Mouse (Mus musculus): ENCODE data around the gene Mrpl47. TPM values are rescaled to one million over a fixed set of nuclear protein-coding genes. Genes with fewer than 3 reads are reported as not detected.
"Not testable (repeated sequence)": the region's sequence is repeated elsewhere in the genome, so short reads cannot be mapped to it uniquely, and the experiment has no call there.

Gene Mrpl47
- polyA plus RNA-seq, 1 experiment from 2014 or later, result 35.6 TPM

DNA sequence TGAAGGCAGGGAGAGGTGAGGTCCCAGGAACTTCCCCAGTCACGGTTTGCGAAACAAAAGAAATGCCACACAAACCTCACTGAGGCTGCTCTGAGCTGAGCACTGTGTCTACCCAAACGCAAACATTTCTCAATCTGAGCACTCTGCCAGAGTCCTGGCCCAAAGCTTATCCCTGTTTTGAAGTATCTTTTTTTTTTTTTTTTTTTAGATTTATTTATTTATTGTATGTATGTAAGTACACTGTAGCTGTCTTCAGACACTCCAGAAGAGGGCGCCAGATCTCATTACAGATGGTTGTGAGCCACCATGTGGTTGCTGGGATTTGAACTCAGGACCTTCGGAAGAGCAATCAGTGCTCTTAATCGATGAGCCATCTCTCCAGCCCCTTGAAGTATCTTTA is 33.4 kb downstream of the Mrpl47 start:
- H3K27ac ChIP-seq; H3K36me3 ChIP-seq; DNase-seq (ENCODE audit: low spot score); H3K27me3 ChIP-seq (ENCODE audit: low read depth, poor library complexity, severe bottlenecking); H3K4me1 ChIP-seq; H3K4me3 ChIP-seq; H3K9me3 ChIP-seq (replicated peaks): not testable (repeated sequence)
- whole genome bisulfite sequencing, result 91% methylated on average over 6 of the region's 6 CpGs

DNA sequence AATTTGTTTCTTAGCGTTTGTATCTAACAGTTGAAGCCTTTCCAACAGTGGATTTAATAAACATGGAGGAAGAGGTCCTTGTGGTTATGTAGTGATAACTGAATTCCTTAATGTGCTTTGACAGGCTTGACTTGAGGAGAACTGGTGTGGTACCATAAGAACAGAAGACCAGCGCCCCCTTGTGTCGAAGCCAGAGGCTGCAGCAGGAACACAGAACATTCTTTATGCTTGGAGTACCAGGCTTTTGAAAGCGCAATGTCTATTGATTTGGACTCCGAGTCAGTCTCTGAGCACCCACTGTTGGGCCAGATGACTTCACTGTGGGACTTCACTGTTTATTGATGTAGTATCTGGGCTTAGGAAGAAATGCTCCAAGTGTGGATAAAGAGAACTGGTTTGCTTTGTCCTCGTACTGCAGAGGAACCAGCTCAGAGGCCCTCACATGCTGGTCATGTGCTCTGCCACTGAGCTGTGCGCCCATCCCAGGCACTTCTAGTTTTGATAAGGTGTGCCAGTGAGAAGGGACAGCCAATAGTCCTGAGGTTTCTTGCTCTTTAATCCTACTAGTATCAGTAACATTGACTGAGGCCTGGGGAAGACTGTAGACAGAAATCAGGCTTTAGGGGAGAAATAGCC is 39.1 kb downstream of the Mrpl47 start:
- no peaks in the 10 kb centered on the region for H3K36me3 ChIP-seq
- H3K27me3 ChIP-seq (ENCODE audit: low read depth, poor library complexity, severe bottlenecking), result no peaks in the 10 kb centered on the region
- 50% methylated on average over 7 of the region's 7 CpGs for WGBS
- no peaks in the 10 kb centered on the region for H3K4me1 ChIP-seq
- no peak overlapping the region for H3K27ac ChIP-seq
- H3K9me3 ChIP-seq (replicated peaks), result no peaks in the 10 kb centered on the region
- no peak overlapping the region for H3K4me3 ChIP-seq
- DNase-seq (ENCODE audit: low spot score), result peak; percentile 91

DNA sequence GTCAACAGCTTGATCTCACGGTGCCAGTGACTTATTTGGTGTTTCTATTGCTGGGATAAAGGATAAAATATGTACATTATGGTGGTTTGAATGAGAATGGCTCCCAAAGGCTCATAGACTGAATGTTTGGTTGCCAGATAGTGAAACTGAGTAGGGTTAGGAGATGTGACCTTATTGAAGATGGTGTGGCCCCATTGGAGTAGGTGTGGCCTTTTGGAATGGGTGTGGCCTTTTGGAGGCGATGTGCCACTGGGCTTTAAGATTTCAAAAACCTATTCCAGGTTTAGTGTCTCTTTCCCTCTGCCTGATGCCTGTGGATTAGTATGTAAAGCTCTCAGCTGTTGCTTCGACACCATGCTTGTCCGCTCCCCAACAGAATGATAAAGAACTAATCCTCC is 41.8 kb downstream of the Mrpl47 start:
- DNase-seq (ENCODE audit: low spot score), result no peak
- Histone ChIP-seq H3K27ac (no peak overlapping the region), H3K4me3 (no peak overlapping the region), H3K9me3 (replicated peaks) (no peaks in the 10 kb centered on the region), H3K27me3 (ENCODE audit: low read depth, poor library complexity, severe bottlenecking) (no peaks in the 10 kb centered on the region), H3K4me1 (no peaks in the 10 kb centered on the region), H3K36me3 (no peaks in the 10 kb centered on the region)
- WGBS, result 88% methylated on average over 4 of the region's 4 CpGs

DNA sequence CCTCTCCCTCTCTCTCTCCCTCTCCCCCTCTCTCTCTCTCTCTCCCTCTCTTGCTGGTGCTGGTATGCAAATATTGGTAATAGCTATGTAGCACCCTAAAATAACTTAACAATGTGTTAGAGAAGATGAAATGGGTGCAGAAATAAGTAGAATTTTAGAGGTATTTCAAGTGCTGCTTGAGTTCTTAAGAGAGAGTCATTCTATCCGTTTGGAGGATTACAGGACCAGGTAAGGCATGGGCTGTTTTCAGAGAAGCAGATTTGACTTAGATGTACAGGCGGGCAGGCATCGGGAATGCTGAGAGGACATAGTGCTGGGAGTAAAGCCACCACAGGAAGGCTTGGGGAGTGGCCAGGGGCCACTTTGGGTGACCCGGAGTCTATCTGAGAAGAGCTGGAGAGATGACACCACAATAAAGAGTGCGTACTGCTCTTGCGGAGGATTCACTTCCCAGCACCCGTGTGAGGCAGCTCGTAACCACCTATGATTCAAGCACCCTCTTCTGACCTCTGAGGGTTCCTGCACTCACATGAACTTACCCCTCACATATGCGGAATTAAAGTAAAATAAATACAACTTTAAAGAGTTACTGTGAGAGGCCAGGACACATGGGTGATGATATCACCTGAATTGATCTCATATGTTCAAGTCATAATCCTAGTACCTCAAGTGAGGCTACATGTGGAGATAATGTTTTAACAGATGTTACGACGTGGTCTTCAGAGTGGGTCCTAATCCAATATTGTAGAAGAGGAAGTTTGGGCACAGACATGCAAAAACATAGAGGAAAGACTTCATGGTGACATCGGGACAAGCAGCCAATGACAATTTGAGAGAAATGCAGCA is 42.4 kb downstream of the Mrpl47 start:
- H3K27ac ChIP-seq, result no peak overlapping the region
- WGBS, result 78% methylated on average over 12 of the region's 12 CpGs
- H3K9me3 ChIP-seq (replicated peaks), result no peaks in the 10 kb centered on the region
- no peak for DNase-seq (ENCODE audit: low spot score)
- H3K36me3 ChIP-seq, result no peaks in the 10 kb centered on the region
- no peaks in the 10 kb centered on the region for H3K4me1 ChIP-seq
- H3K27me3 ChIP-seq (ENCODE audit: low read depth, poor library complexity, severe bottlenecking), result no peaks in the 10 kb centered on the region
- no peak overlapping the region for H3K4me3 ChIP-seq

DNA sequence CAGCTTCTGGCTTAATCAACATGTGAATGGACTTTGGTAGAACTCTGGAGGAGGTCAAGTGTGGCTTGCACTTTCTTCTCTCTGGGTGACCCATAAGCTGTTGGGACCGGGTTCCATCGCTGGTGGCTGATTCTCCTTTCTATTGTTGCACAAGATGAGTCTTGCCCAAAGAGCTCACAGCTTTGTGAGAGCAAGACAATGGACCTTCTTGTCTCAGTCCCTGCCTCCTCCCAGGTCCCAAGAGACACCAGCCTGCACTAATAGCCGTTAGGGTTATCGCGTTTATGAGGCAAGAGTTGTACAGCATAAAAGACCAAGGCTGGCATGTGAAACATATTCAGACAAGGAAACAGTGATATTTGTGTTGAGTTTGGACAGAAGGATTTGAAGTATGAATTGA is 43.2 kb downstream of the Mrpl47 start:
- H3K27ac ChIP-seq, result no peak overlapping the region
- H3K9me3 ChIP-seq (replicated peaks), result no peaks in the 10 kb centered on the region
- no peaks in the 10 kb centered on the region for H3K4me1 ChIP-seq
- 75% methylated on average over 5 of the region's 5 CpGs for WGBS
- no peak for DNase-seq (ENCODE audit: low spot score)
- H3K4me3 ChIP-seq, result no peak overlapping the region
- H3K27me3 ChIP-seq (ENCODE audit: low read depth, poor library complexity, severe bottlenecking), result no peaks in the 10 kb centered on the region
- no peaks in the 10 kb centered on the region for H3K36me3 ChIP-seq

DNA sequence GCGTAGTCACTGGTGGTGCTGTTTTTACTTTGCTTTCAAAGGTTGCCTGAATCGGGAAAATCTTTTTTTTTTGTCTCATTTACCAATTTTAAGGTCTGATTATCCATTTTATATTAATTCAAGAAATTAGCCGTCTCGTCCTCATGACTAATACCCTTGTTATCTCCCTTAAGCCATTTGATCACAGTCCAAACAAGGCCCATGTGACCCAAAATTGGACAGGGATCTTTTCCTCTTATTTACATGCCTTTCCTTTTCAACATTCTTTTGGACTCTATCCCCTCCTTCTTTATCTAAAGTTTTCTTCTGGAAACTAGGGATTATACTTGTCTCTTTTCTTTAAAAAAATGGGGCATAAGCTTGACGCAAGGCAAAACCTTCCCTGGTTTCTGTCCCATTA is 45.6 kb downstream of the Mrpl47 start:
- WGBS, result 82% methylated on average over 5 of the region's 5 CpGs
- Histone ChIP-seq H3K36me3 (no peaks in the 10 kb centered on the region), H3K27me3 (ENCODE audit: low read depth, poor library complexity, severe bottlenecking) (no peaks in the 10 kb centered on the region), H3K27ac (no peak overlapping the region), H3K4me1 (no peaks in the 10 kb centered on the region), H3K4me3 (no peak overlapping the region), H3K9me3 (replicated peaks) (no peaks in the 10 kb centered on the region)
- no peak for DNase-seq (ENCODE audit: low spot score)

DNA sequence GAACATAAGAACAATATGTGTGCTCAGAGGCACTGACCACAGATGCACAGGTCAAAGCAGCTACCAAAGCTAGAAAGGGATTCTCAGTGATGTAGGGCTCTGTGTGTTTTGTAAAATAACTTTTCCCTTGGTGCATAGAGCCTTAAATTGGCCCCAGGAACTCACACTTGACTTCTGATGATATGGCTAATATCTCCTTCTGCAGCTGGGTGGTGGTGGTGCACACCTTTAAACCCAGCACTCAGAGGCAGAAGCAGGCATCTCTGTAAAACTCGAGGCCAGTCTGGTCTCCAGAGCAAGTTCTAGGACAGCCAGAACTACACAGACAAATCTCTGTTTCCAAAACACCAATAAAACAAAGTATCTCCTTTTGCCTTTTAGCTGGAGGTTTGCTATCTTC is 46.5 kb downstream of the Mrpl47 start:
- H3K9me3 ChIP-seq (replicated peaks), result no peaks in the 10 kb centered on the region
- H3K27me3 ChIP-seq (ENCODE audit: low read depth, poor library complexity, severe bottlenecking), result no peaks in the 10 kb centered on the region
- H3K4me3 ChIP-seq, result no peak overlapping the region
- 57% methylated on average over 1 of the region's 1 CpGs for WGBS
- H3K36me3 ChIP-seq, result no peaks in the 10 kb centered on the region
- no peak for DNase-seq (ENCODE audit: low spot score)
- H3K27ac ChIP-seq, result no peak overlapping the region
- no peaks in the 10 kb centered on the region for H3K4me1 ChIP-seq

DNA sequence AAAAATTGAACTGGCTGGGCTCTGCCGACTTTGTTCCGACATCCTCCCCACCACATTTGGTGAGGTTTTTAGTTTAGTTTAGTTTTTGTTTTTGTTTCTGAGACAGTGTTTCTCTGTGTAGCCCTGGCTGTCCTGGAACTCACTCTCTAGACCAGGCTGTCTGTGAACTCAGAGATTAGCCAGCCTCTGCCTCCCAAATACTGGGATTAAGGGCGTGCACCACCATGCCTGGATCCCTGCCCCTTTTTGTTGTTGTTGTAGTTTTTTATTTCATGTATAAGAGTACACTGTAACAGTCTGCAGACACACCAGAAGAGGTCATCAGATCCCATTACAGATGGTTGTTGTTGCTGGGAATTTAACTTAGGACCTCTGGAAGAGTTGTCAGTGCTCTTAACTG is 47.4 kb downstream of the Mrpl47 start:
- 94% methylated on average over 3 of the region's 3 CpGs for WGBS

DNA sequence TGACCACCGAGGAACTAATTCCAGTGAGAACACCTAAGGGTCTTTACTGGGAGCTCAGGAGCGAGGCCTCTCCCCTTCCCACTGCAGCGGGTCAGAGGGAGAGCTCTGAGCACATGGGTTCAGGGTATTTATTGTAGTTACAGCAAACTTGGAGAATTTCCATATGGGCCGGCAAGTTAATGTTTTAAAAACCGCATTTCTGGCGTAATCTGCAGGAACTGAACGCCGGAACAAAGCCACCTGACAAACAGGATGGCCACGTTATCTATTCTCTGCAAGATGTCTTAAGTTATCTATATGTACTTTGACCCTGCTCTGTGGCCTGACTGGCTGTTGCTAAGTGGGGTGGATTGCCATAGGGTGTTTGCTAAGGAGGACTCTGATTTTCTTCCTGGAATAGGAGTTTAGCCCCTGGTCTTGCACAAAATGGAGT is 47.8 kb downstream of the Mrpl47 start:
- H3K9me3 ChIP-seq (replicated peaks), result no peaks in the 10 kb centered on the region
- WGBS, result 91% methylated on average over 9 of the region's 9 CpGs
- H3K36me3 ChIP-seq, result no peaks in the 10 kb centered on the region
- no peak overlapping the region for H3K27ac ChIP-seq
- no peaks in the 10 kb centered on the region for H3K27me3 ChIP-seq (ENCODE audit: low read depth, poor library complexity, severe bottlenecking)
- no peak for DNase-seq (ENCODE audit: low spot score)
- no peak overlapping the region for H3K4me3 ChIP-seq
- no peaks in the 10 kb centered on the region for H3K4me1 ChIP-seq

More for the DNA sequence above, 47.4 kb downstream of the Mrpl47 start:
- no peak overlapping the region for H3K27ac ChIP-seq
- DNase-seq (ENCODE audit: low spot score), result no peak
- no peaks in the 10 kb centered on the region for H3K27me3 ChIP-seq (ENCODE audit: low read depth, poor library complexity, severe bottlenecking)
- no peaks in the 10 kb centered on the region for H3K9me3 ChIP-seq (replicated peaks)
- no peak overlapping the region for H3K4me3 ChIP-seq
- no peaks in the 10 kb centered on the region for H3K36me3 ChIP-seq
- H3K4me1 ChIP-seq, result no peaks in the 10 kb centered on the region

DNA sequence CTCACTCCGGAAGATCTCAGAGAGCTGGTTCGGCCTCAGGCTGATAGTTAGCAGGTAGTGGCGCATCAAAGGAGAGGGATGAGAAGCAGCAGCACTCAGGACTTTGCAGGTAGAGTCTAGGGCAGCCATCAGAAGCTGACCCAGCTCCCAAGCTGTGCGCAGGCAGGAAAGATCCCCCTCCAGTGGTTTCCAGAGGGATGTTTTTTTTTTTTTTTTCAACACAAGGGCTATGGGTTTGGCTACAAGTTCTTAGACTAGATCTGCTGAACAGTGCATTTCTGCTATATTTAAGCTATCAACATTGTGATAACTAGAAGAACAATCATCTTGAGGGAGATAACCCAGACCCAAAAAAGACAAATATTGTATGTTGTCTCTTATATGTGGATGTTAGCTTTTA is 50.2 kb downstream of the Mrpl47 start:
- Histone ChIP-seq H3K27ac (no peak overlapping the region), H3K9me3 (replicated peaks) (no peaks in the 10 kb centered on the region), H3K4me1 (no peaks in the 10 kb centered on the region), H3K4me3 (no peak overlapping the region), H3K36me3 (no peaks in the 10 kb centered on the region), H3K27me3 (ENCODE audit: low read depth, poor library complexity, severe bottlenecking) (no peaks in the 10 kb centered on the region)
- 30% methylated on average over 4 of the region's 4 CpGs for WGBS
- no peak for DNase-seq (ENCODE audit: low spot score)

DNA sequence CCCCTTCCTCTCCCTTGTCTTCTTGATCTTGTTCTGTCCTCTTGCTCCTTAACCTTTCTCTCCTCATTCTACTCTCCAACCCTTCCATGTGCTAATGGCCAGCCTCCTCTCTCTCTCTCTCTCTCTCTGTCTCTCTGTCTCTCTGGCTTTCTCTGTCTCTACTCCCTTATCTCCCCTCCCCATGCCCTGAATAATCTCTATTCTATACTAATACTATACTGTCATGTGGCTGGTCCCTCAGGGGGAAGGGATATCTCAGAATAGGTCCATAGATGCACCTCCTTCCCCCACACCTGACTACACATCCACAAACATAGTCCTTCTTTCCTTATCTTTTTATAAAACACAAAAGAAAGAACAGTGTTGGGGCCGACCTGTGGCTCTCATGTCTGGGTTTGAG is 50.9 kb downstream of the Mrpl47 start:
- Histone ChIP-seq H3K27ac (no peak overlapping the region), H3K27me3 (ENCODE audit: low read depth, poor library complexity, severe bottlenecking) (no peaks in the 10 kb centered on the region), H3K9me3 (replicated peaks) (no peaks in the 10 kb centered on the region), H3K4me1 (no peaks in the 10 kb centered on the region), H3K4me3 (no peak overlapping the region), H3K36me3 (no peaks in the 10 kb centered on the region)
- WGBS, result 73% methylated on average over 1 of the region's 1 CpGs
- DNase-seq (ENCODE audit: low spot score), result no peak

DNA sequence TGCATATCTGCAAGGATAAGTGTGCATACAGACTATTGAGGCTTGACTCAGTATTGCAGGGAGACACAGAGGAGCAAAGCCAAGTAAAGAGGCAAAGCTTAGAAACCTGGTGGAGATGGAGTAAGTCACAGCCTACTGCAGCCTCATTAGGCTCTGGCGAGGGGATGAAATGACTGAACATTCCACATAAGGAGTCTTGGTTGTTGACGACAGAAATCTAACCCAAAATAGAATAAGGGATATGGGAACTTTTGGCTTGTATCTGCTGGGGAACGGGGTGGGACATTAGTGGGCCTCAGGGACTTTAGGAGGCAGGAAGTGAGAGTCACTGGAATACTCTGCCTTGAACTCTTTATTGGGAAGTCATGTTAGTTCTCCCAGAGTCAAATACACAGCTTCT is 52.8 kb downstream of the Mrpl47 start:
- no peak overlapping the region for H3K27ac ChIP-seq
- H3K4me3 ChIP-seq, result no peak overlapping the region
- no peaks in the 10 kb centered on the region for H3K27me3 ChIP-seq (ENCODE audit: low read depth, poor library complexity, severe bottlenecking)
- no peaks in the 10 kb centered on the region for H3K36me3 ChIP-seq
- H3K4me1 ChIP-seq, result no peaks in the 10 kb centered on the region
- no peak for DNase-seq (ENCODE audit: low spot score)
- no peaks in the 10 kb centered on the region for H3K9me3 ChIP-seq (replicated peaks)
- WGBS, result 80% methylated on average over 3 of the region's 3 CpGs

DNA sequence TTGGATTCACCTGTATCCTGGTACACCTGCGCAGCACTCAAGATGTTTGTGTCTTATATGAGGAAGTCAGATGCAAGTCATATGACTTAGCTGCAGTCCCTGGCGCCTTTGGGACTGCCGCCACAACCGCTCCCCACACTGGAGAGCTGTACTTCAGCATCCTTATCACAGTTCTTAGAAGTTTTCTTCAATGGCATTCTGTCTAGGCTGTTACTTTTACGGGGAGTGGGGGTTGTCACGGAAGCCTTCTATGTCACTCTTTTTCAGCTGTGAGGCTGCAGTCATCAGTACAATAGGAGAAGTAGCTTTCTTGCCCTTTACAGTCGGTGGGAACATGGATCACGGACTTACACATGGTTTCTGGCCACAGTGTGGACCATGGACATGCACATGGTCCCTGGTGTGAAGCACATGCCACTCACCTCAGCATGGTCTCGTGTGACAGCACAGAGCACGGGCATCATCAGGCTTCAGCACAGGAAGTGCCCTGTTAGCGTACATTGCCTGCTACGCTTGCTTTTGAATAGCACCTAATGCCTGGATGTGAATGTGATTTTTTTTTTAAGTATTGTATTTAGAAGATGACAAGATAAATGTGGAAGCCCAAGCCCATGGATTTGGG is 54.4 kb downstream of the Mrpl47 start:
- no peaks in the 10 kb centered on the region for H3K27me3 ChIP-seq (ENCODE audit: low read depth, poor library complexity, severe bottlenecking)
- H3K4me3 ChIP-seq, result no peak overlapping the region
- no peaks in the 10 kb centered on the region for H3K4me1 ChIP-seq
- DNase-seq (ENCODE audit: low spot score), result no peak
- WGBS, result 82% methylated on average over 12 of the region's 12 CpGs
- H3K27ac ChIP-seq, result no peak overlapping the region
- no peaks in the 10 kb centered on the region for H3K36me3 ChIP-seq
- H3K9me3 ChIP-seq (replicated peaks), result no peaks in the 10 kb centered on the region

Data from limb, embryonic 10.5 days (tissue).